17 mouse cellular contexts compared by ENCODE assay signal in genomic region chr11:79762027-79762426, GRCm38 (mm10).
"Had no signal": no experiment of that assay in that cellular context is flagged by ENCODE, and none has a peak within 500 bp of the region (broad histone marks: within the 10 kb centered on the region; RNA-seq: fewer than 3 reads in every experiment).

No protein-coding gene starts in this region.

- DNase-seq: kidney, adult 9 months; kidney, postnatal 4 days; lung, adult 2 months; lung, postnatal 36 days; midbrain, embryonic 14.5 days; retina, postnatal 1 day; right cerebral cortex, postnatal 4 days; spleen, adult 18-20 months had no signal

- H3K4me2 ChIP-seq: liver, embryonic 11.5 days; liver, embryonic 15.5 days; neural tube, embryonic 13.5 days; stomach, embryonic 15.5 days had no signal

- H3K27ac ChIP-seq: kidney, postnatal 0 days; limb, embryonic 10.5 days; liver, embryonic 15.5 days; neural tube, embryonic 13.5 days; stomach, embryonic 15.5 days had no signal

- H3K4me1 ChIP-seq: liver, embryonic 15.5 days; neural tube, embryonic 13.5 days; stomach, embryonic 15.5 days had no signal

- H3K9ac ChIP-seq: liver, embryonic 15.5 days; neural tube, embryonic 13.5 days; stomach, embryonic 15.5 days had no signal

- H3K9me3 ChIP-seq: limb, embryonic 10.5 days; liver, embryonic 15.5 days; neural tube, embryonic 13.5 days; stomach, embryonic 15.5 days had no signal

- H3K27me3 ChIP-seq: liver, embryonic 15.5 days; neural tube, embryonic 13.5 days; stomach, embryonic 15.5 days had no signal

- ATAC-seq: inflammation-experienced regulatory T-cells, adult 6 months; intestine, postnatal 0 days; lung, postnatal 0 days had no signal

- H3K36me3 ChIP-seq: limb, embryonic 10.5 days; liver, embryonic 15.5 days; neural tube, embryonic 13.5 days; stomach, embryonic 15.5 days had no signal

- H3K4me3 ChIP-seq: limb, embryonic 10.5 days; liver, embryonic 15.5 days; neural tube, embryonic 13.5 days; stomach, embryonic 15.5 days had no signal
